Mouse (Mus musculus) cerebellum, adult 2 months (tissue): ENCODE measurements around the gene Hip1.

Source experiments
- CTCF ChIP-seq: fragments of 200-500 bp; IDR thresholded peaks from 2 replicates; pipeline ENCODE4 v1.5.1; 2011; ENCODE audit warnings: low read depth, mild to moderate bottlenecking, control low read depth, low read length, moderate library complexity, borderline replicate concordance; ENCODE audit not compliant: insufficient read depth
- POLR2A ChIP-seq: fragments of 200-500 bp; IDR thresholded peaks from 2 replicates; pipeline ENCODE4 v1.6.1; 2011; ENCODE audit warnings: low read length, control low read depth, borderline replicate concordance; ENCODE audit not compliant: insufficient read depth

GRCm38 (mm10) chr5:135507561-135508273, 37.2 kb downstream of the Hip1 start:
- TF ChIP-seq CTCF = no peak
- no peak for TF ChIP-seq POLR2A
